Mouse (Mus musculus) common myeloid progenitor, adult 5-6 weeks (primary cell): Measurements from ENCODE around the gene Gmfg. TPM values are rescaled to one million over a fixed set of nuclear protein-coding genes. Genes with fewer than 3 reads are reported as not detected.
A peak's percentile ranks its signal among the peaks of the same experiment; 100 is the strongest.

Experiments used
- ATAC-seq: replicated peaks from 2 replicates; pipeline ENCODE4 v1.8.0; 2016; ENCODE audit warnings: low read depth, mild to moderate bottlenecking, moderate TSS enrichment, inconsistent platforms; ENCODE audit not compliant: poor library complexity, severe bottlenecking
- total RNA-seq: library from RNA; stranded (forward); fragments of 200-1000, 187-1606 nt; gene quantifications from 2 replicates; pipeline ENCODE4 v1.2.3, GENCODE M21; 2017

The Gmfg gene
- total RNA-seq, 1 experiment from 2014 or later = 583 TPM

GRCm38 (mm10) chr7:28436271-28436904 lies 859 bp upstream of the Gmfg start:
- peak; percentile 86 for ATAC-seq

- ATAC-seq = no peak
Observed at GRCm38 (mm10) chr7:28437964-28438363, 717 bp downstream of the Gmfg start.

GRCm38 (mm10) chr7:28438771-28439170 lies 1.5 kb downstream of the Gmfg start:
- ATAC-seq = no peak

GRCm38 (mm10) chr7:28440739-28441138 lies 3.5 kb downstream of the Gmfg start:
- peak; percentile 51 for ATAC-seq

- ATAC-seq = no peak
Observed at GRCm38 (mm10) chr7:28441776-28442485, 4.7 kb downstream of the Gmfg start.

- peak; percentile 80 for ATAC-seq
Observed at GRCm38 (mm10) chr7:28442688-28443087, 5.4 kb downstream of the Gmfg start.

- ATAC-seq = no peak
Observed at GRCm38 (mm10) chr7:28444344-28444974, 7.2 kb downstream of the Gmfg start.

GRCm38 (mm10) chr7:28446446-28446845 lies 9.2 kb downstream of the Gmfg start:
- no peak for ATAC-seq

- ATAC-seq = no peak
Observed at GRCm38 (mm10) chr7:28447101-28447830, 10.0 kb downstream of the Gmfg start.

GRCm38 (mm10) chr7:28447865-28448820 lies 10.9 kb downstream of the Gmfg start:
- ATAC-seq = no peak

GRCm38 (mm10) chr7:28451531-28452360 lies 14.5 kb downstream of the Gmfg start, which contains the start of gene Lrfn1:
Gene Lrfn1 (plus strand): TSS chr7:28451980.
- peak; percentile 9; the same call in 1 of the 2 replicates for ATAC-seq

- no peak for ATAC-seq
Observed at GRCm38 (mm10) chr7:28452361-28453005, 15.2 kb downstream of the Gmfg start.

- no peak for ATAC-seq
Observed at GRCm38 (mm10) chr7:28460361-28460760, 23.1 kb downstream of the Gmfg start.

GRCm38 (mm10) chr7:28462769-28463168 lies 25.5 kb downstream of the Gmfg start:
- ATAC-seq = 0 out of 2 replicates have a peak, but pooled peaks have one; percentile 30

GRCm38 (mm10) chr7:28464416-28465212 lies 27.4 kb downstream of the Gmfg start:
- peak; percentile 86 for ATAC-seq

GRCm38 (mm10) chr7:28466721-28467212 lies 29.5 kb downstream of the Gmfg start:
- no peak for ATAC-seq

- peak; percentile 55 for ATAC-seq
Observed at GRCm38 (mm10) chr7:28467213-28467751, 30.0 kb downstream of the Gmfg start.
